Comparison of ENCODE assay signal across 11 mouse cellular contexts in genomic region chr15:78670341-78670740, GRCm38 (mm10). TPM values are rescaled to one million over a fixed set of nuclear protein-coding genes. Genes with fewer than 3 reads are reported as not detected.
A peak's percentile ranks its signal among the peaks of the same experiment; 100 is the strongest.
DNase-seq lines count a peak whose midpoint lies in the region; ATAC-seq and TF ChIP-seq lines count a peak whose summit lies in the region.
"Had no signal": no experiment of that assay in that cellular context is flagged by ENCODE, and none has a peak within 500 bp of the region (broad histone marks: within the 10 kb centered on the region; RNA-seq: fewer than 3 reads in every experiment).

No protein-coding gene starts in this region.

- H3K27ac ChIP-seq in hindbrain, embryonic 15.5 days (replicated peaks): no peak overlapping the region
- H3K27ac ChIP-seq in hindbrain, embryonic 10.5 days: no peak overlapping the region; the same call in 1 of the 2 replicates
- H3K27ac ChIP-seq in lung, postnatal 0 days (ENCODE audit: low read length): no peak overlapping the region
- H3K27ac ChIP-seq: limb, embryonic 12.5 days had no signal

- no peak overlapping the region for H3K4me2 ChIP-seq in hindbrain, embryonic 15.5 days
- H3K4me2 ChIP-seq in lung, postnatal 0 days (replicated peaks; ENCODE audit: low read depth, low read length): no peak overlapping the region
- H3K4me2 ChIP-seq: limb, embryonic 12.5 days had no signal

- H3K36me3 ChIP-seq in hindbrain, embryonic 15.5 days: peaks cover 9% of the 10 kb centered on the region; the same call in 1 of the 2 replicates
- no peaks in the 10 kb centered on the region for H3K36me3 ChIP-seq in hindbrain, embryonic 10.5 days
- no peaks in the 10 kb centered on the region for H3K36me3 ChIP-seq in lung, postnatal 0 days (ENCODE audit: insufficient read depth, low read length)
- H3K36me3 ChIP-seq: limb, embryonic 12.5 days had no signal

- no peak for TF ChIP-seq CTCF in lung, postnatal 0 days (IDR thresholded peaks at IDR 0.05)

- peaks cover 21% of the 10 kb centered on the region for H3K4me1 ChIP-seq in hindbrain, embryonic 15.5 days (replicated peaks)
- peaks cover 50% of the 10 kb centered on the region for H3K4me1 ChIP-seq in hindbrain, embryonic 10.5 days (replicated peaks)
- H3K4me1 ChIP-seq in lung, postnatal 0 days (ENCODE audit: insufficient read depth, low read depth, low read length): no peaks in the 10 kb centered on the region

- DNase-seq in hindbrain, embryonic 10.5 days (ENCODE audit: low spot score): no peak
- DNase-seq in adrenal gland, postnatal 10 days: peak; percentile 61
- DNase-seq in cerebellum, postnatal 25 days: peak; percentile 40 to 70
- peak; percentile 70 for DNase-seq in lung, postnatal 0 days (ENCODE audit: low spot score)
- DNase-seq in B cell, adult 2 months: no peak
- DNase-seq in spleen, adult 18-20 months: no peak

- peak; percentile 25; the same call in 1 of the 2 replicates for ATAC-seq in hindbrain, embryonic 15.5 days (ENCODE audit: low FRiP score, low read depth)
- ATAC-seq in lung, postnatal 0 days: peak; percentile 66
- no peak for ATAC-seq in megakaryocyte-erythroid progenitor cell, adult 5-6 weeks (replicated peaks; ENCODE audit: low FRiP score, low TSS enrichment, poor library complexity, severe bottlenecking)
- ATAC-seq: Patski had no signal

- H3K9me3 ChIP-seq in hindbrain, embryonic 15.5 days: no peaks in the 10 kb centered on the region
- no peaks in the 10 kb centered on the region for H3K9me3 ChIP-seq in hindbrain, embryonic 10.5 days
- no peaks in the 10 kb centered on the region for H3K9me3 ChIP-seq in lung, postnatal 0 days (ENCODE audit: low read length)
- H3K9me3 ChIP-seq: limb, embryonic 12.5 days had no signal

- TF ChIP-seq EP300 in lung, postnatal 0 days (IDR thresholded peaks at IDR 0.05): no peak

- H3K4me3 ChIP-seq in hindbrain, embryonic 15.5 days: no peak overlapping the region
- H3K4me3 ChIP-seq in hindbrain, embryonic 10.5 days: no peak overlapping the region
- no peak overlapping the region for H3K4me3 ChIP-seq in lung, postnatal 0 days (ENCODE audit: low read depth, low read length)
- H3K4me3 ChIP-seq: erythroblast, embryonic 14.5 days; limb, embryonic 12.5 days had no signal

- WGBS in hindbrain, embryonic 15.5 days: 21% methylated on average over 5 of the region's 5 CpGs
- 43% methylated on average over 5 of the region's 5 CpGs for WGBS in hindbrain, embryonic 10.5 days
- WGBS in lung, postnatal 0 days: 12% methylated on average over 5 of the region's 5 CpGs

- H3K27me3 ChIP-seq in hindbrain, embryonic 15.5 days: peaks cover 16% of the 10 kb centered on the region; the same call in 1 of the 2 replicates
- peaks cover 63% of the 10 kb centered on the region for H3K27me3 ChIP-seq in hindbrain, embryonic 10.5 days (ENCODE audit: insufficient read depth, poor library complexity, severe bottlenecking)
- peaks cover 28% of the 10 kb centered on the region for H3K27me3 ChIP-seq in lung, postnatal 0 days (replicated peaks; ENCODE audit: insufficient read depth, low read length)

- no peak overlapping the region for H3K9ac ChIP-seq in hindbrain, embryonic 15.5 days
- no peak overlapping the region for H3K9ac ChIP-seq in lung, postnatal 0 days (replicated peaks; ENCODE audit: low read depth)
- H3K9ac ChIP-seq: limb, embryonic 12.5 days had no signal

RNA-seq across cellular contexts. Expression of gene Elfn2, which starts 48.2 kb away (rescaled TPM):
- 10.6 and 11.7 TPM in 2 replicates for polyA plus RNA-seq in hindbrain, embryonic 15.5 days (2015; fragmentation: Nextera tagmentation; extraction: Ambion mirVana)
- 0.24 and 0.39 TPM in 2 replicates for polyA plus RNA-seq in hindbrain, embryonic 10.5 days (2016; fragmentation: Nextera tagmentation; extraction: Ambion mirVana)
- 1 to 10 TPM; 2.5 to 2.9 TPM for total RNA-seq in adrenal gland, postnatal 10 days (2021)
- polyA plus RNA-seq in lung, postnatal 0 days (2015; fragmentation: Nextera tagmentation; extraction: Ambion mirVana): 0.02 and 0.05 TPM in 2 replicates
- total RNA-seq in megakaryocyte-erythroid progenitor cell, adult 5-6 weeks (2014; fragmentation: Nextera tagmentation): not detected in 2 replicates
- total RNA-seq in megakaryocyte-erythroid progenitor cell, adult 5-6 weeks (2017): not detected in 2 replicates

Comparison
In these comparisons a context has a peak if more than half of its experiments do, and no peak if none do; other contexts are left out.
1. DNase-seq: peak in adrenal gland, postnatal 10 days (single experiment), cerebellum, postnatal 25 days (2 of 2) and lung, postnatal 0 days (single experiment); none in hindbrain, embryonic 10.5 days (single experiment), B cell, adult 2 months (0 of 2) and spleen, adult 18-20 months (0 of 2).